Mouse (Mus musculus): Measurements from ENCODE around the gene Rassf3.

Rassf3 gene

DNA sequence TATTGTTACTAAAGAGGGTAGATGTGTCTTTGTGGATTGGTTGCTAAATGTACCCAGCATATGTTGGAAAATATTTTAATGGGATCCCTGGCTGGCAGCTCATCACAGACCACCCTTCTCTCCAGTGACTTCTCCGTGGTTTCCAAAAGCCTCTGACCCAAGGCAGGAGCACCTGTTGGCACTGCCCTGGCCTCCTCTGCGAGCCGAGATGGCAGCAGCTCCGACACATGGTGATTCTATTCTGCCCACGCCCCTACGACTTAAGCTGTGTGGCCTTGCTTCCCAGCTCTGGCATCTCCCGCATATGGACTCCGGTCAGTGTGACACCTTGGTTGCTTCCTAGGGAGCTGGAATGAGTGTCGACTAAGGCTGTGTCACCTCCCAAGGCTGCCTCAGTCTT lies 73.0 kb downstream of the Rassf3 start:
- DNase-seq (ENCODE audit: low spot score in 2 of 2): no peak

DNA sequence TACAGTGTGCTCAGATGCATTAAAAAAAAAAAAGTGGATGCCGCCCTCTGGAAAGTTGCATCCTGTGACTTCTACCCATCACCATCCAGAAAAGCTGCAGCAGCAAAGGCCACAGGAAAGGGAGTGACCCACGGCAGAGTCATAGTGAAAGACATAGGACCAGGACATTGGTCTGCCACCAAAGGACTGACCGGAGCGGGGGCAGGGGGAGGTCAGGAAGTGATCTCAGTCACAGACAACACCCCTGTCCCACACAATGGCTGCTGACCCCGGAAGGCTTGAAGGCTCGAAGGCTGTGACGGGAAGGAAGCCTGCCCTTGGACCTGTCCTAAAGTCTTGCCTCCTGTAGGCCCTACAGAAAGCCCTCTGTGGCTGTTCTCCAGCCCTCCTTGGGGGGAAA lies 75.1 kb downstream of the Rassf3 start:
- no peak for DNase-seq (ENCODE audit: low spot score in 2 of 2)

DNA sequence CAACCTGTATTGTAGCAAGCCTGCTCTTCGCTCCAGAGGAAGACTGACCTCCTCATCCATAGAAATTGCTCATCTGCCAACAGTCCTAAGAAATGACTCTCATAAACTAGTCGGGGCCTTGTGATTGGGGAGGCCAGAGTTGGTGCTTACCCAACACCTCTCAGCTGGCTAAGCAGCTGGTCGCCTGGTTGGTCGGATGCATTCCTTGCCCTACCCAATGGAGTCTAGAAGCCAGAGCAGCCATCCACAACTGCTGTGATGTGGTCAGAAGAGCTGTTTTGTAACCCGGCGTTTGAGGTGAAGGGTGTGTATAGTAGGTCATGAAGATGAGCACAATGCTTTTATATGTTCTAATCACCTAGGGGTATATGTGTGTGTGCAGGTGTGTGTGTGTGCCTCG lies 77.5 kb downstream of the Rassf3 start:
- no peak for DNase-seq (ENCODE audit: low spot score in 2 of 2)

DNA sequence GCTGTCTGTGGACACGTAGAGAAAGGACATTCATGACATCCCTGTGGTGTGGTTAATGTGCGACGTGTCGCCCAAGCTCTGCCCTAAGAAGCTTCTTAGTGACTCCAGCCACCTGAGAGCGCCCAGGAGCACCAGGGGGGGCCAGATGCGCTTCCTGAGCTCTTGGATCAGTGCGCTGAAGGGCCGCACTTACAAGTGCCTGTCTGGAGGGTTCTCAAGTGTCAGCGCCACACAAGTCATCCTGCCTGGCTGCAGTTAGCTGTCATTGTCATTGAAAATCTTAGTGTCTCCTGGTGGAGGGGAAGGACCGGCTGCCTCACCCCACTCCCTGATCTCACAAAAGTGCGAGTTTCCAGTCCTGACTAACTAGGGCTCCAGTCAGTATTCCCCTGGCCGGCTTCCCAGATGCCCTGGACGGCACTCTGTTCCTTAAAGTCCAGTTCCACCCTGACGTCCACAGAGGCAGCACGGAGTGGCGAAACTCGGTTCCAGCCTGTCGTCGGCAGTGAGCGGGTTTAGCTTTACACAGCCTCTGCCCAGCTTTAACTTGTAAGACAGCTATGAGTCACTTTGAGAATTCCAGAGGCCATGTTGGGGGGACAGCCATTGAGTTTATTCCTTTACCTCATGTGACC lies 80.5 kb downstream of the Rassf3 start:
- DNase-seq (ENCODE audit: low spot score in 2 of 2): no peak

DNA sequence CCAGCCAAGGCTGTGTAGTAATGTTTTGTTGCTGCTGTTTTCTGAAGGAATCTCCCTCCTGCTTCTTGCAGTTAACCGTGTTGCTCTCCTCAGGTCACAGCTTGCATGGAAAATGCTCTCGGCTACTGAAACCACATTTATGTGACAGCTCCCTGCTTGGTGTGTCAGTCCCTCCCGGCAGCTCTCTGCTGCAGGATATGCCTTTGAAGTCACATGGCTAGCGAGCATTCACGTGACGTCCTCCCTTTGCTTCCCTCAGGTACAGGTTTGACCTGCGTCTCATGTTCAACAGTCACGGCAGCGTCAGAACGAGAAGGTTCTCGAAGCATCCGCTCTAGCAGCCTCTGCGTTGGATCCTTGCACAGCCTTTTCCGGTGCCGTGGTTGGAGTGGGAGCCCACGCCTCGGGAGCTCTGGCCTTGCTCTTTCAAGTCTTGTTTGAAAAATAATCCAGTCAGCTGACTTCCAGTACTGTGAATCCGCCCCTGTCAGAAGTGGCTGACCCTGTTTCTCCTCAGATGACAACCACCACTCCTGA lies 81.3 kb downstream of the Rassf3 start:
- DNase-seq (ENCODE audit: low spot score in 2 of 2): no peak

DNA sequence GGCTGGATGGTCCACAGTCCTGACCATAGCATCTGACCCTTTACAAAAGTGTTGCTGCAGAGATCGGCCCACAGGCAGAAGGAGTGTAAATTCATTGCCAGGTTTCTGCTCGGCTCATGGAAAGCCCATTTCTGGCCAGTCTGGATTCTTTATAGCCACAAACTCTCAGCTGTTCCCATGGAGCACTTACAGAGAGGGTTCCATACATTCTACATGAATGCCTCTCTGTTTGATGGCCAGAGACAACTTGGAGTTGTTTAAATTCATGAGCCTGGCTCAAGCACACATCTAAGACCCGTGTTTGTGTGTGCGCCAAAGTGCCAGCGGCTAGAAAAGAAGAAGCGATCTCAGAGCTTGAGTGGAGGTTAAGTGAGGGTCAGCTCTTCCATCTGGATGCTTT lies 81.9 kb downstream of the Rassf3 start:
- no peak for DNase-seq (ENCODE audit: low spot score in 2 of 2)

DNA sequence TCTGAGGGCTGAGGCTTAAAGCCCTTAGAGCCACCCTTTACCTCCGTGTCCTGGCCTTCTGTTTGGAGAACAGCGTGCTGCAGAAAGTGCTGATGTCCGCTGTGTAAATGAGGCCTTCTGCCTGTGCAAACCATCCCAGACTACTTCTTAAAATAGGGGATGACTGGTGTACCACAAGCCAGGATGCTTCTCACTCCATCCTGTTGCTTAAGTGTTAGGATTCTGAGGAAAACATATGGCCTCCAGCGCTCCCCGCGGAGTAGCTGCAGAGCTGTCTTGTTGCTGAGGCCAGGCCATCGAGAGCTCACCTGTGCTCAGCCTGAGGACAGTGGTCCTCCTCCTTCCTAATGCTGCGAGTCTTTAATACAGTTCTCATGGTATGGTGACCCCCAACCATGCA lies 84.2 kb downstream of the Rassf3 start:
- DNase-seq (ENCODE audit: low spot score in 2 of 2): no peak

DNA sequence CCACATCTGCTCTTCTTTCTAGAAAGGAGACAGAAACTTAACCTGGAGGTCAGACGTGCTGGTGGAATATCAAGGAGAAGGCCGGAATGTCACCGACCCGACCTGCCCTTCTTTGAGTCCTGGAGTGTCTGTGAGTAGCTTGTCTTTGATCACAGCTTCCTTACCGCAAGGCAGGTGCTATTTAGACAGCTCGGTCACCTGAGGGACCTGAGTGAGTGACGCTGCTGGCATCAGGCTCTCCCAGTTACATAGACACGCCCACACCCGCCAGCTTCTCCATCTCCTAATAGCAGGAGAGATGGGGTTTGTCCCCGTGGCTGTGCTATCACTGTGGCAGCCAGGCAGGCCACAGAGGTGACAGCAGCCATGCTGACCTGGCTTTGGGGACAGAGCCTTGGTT lies 85.5 kb downstream of the Rassf3 start:
- no peak for DNase-seq (ENCODE audit: low spot score in 2 of 2)

DNA sequence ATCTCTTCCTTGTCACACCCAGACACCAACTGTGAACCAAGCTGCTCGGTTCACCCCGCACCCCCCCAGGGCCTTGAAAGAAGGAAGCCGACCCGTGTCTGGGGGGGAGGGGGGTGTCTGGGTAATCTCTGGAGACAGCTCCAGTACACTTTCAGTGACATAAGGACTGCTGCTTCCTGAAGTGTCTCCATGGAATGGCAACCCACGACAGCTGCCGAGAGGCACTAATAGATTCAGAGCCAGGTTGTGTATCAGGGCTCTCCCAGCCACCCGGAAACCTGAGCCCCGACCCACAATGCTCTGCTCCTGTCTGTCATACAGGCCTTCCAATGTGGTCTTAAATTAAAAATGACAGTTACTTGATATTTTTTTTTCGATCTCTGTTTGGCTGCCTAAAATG lies 89.8 kb downstream of the Rassf3 start:
- no peak for DNase-seq (ENCODE audit: low spot score in 2 of 2)

DNA sequence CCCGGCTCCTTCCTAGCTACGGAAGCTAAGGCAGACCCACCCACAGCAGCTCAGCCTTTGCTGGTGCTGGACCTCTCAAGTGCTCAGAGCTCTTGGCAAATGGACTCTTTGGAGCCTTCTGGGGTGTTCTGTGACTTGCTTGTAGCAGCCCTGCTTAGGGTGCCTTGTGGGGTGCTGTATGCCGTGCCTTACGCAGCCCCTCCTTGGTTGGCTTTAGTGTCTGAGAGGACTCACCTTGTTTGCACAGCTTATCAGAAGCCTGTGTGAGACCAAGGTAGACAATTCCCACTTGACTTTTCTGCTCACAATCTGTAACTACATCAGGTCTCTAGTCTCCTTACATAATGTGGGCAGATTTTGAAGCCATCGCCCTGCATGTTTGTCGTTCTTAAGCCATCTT lies 90.5 kb downstream of the Rassf3 start:
- DNase-seq (ENCODE audit: low spot score in 2 of 2): no peak

DNA sequence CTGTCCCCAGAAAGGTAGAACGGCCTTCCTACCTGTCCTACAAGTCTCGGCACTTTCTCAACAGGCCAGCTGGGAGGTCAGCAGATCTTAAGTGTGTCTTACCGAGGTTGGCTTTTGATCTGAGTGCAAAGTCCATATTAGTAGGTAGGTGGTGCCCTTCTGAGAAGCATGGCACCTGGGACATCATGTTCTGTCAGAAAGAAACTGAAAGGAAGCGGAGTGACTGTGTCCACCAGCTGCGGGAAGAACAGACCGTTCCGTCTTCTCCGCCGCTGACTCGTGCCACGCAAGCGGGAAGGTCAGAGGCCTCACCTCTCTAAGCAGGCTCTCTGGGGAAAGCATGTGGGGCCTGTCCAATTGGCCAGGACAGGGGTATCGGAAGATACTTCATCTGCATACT lies 91.4 kb downstream of the Rassf3 start:
- DNase-seq (ENCODE audit: low spot score in 2 of 2): no peak

DNA sequence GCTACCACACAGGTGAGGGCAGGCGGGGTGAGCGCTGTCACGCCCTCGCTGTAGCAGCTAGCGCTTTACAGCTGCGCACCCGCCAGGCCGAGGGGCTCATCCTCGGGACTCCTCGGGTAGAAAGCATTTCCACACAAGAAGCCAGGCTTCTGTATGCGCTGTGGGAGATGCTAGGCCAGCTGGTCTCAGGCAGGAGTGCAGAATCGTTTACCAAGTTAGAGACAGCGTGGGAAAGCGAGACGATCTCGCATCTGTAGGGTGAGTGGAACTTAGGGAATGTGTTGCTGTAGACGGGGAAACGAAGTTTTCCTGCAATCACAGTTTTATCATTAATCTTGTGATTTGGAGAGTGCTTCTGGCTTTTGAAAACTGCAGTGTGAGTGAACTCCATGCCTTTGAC lies 94.9 kb downstream of the Rassf3 start:
- DNase-seq (ENCODE audit: low spot score in 2 of 2): no peak

DNA sequence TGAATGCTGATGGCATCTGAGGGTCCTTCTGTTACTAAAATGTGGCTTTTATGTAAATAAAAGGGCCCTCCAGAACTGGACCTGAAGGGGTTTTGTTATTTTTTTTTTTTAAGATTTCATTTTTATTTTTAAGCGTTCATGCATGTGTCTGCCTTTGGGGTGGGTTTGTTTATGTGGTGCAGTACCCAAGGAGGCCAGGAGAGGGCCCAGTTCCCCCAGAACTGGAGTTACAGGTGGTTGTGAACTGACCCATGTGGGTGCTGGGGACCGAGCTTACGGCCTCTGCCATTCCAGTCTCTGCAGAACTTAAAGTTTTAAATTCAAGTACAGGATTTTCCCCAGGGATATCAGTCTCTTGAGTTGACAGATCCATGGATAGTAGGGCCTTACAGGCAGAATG lies 96.8 kb downstream of the Rassf3 start:
- no peak for DNase-seq (ENCODE audit: low spot score in 2 of 2)

DNA sequence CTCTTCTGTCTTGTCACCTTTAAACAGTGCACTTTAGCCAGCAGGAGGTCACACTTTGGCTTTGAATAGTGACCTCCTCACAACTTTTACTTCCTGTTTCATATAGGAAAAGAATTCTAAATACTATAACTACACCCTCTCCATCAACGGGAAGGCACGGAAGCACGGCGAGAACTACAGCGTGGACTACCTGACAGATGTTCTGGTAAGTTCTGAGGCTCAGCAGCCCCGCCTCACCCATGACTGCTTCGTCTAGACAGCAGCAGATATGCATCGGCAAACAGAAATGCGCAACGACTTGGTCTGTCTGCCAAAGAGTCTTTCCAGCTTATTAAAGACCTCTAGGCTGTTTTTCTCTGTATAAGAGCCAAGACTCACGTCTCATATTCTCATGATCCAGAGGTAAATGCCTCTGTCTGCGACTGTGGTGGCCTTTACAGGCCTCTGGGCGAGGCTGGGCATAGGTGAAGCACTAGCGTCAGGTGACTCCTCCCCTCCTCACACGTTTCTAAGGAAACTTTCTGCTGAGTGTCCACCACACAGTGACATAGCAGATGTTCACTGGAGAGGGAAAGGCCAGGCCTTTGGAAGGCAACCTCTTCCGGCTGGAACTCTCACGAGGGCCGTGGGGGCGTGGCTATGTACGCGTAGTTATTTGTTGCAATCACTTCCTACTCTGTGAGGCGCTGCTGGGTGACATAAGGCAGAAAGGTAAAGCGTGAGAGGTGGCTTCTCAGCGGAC lies 99.4 kb downstream of the Rassf3 start:
- no peak for DNase-seq (ENCODE audit: low spot score in 2 of 2)

DNA sequence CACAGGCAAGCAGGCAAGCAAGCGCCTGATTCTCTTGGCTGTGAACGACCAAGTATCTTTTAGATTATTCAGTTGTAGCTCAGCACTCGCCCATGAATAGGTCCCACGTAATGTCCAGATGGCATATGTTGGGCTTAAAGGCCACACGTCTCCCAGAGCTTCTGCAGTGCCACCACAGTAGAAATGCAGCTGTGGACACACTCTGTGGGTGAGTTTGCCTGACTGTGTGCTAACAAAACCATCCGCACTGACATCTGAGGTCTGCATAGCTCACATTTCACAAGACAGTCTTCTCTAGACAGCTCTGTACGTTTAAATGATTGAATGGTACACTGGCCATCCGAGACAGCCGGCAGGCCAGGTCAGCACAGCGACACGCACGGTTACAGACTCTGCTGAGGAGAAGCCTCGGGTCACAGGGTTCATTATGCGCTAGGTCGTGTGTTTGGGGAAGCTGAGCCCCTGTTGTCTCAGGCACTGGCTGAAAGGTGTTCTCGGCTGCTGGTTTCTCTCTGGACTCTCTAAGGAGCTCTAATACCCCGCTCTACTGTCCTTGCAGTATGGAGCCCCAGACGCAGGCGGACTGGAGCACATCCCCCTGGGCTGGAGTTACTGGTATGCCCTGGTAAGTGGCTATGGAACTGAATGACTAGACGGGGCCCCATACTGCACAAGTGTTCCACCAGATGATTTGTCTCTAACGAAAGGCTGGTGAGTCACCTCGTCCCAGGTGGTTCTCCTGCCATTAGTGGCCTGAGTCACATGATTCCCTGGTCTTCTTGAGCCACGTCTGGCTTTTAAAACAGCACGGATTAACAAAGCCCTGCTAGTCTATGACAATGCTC lies 100.3 kb downstream of the Rassf3 start:
- no peak for DNase-seq (ENCODE audit: low spot score in 2 of 2)

DNA sequence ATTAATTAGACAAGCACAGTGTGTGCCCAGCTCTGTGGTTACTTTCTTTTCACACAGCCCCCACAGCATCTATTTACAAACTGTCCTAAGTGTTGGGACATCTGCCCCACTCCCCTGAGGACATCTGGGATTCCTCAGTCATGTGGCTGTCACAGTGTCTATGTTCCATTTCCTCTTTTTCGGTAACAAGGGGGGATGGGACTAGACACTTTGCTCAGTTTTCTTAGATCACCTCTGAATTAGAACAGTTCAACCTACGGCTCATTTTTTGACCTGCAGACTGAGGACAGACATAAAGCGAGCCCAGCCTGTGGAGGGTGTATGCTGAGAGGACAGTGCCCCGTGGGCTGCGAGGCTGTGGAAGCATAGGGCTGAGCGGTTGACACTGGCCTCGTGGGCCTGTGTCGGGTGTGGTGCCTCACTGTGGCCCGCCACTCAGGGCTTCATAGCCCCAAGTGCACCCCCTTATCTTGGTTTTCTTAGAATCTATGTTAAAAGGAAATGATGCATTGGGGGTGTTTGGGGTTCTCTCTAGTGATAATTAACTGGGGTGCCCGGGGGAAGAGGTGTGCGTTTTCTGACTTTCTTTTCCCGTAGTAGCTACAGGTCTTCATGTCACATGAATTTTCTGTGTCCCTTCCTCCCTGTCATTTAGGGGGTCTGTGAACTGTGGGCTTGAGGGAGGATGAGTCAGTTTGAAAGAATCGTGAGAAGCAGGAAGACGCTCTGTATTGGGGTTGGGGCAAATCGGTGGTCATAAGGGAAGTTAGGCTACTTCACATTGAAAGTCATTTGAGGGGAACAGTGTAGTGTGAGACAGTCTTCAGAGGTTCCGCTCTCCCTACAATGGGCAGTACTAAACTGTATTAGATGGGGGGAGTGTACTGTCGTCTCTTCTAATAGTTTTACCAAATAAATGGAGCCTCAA lies 101.2 kb downstream of the Rassf3 start:
- no peak for DNase-seq (ENCODE audit: low spot score in 2 of 2)

DNA sequence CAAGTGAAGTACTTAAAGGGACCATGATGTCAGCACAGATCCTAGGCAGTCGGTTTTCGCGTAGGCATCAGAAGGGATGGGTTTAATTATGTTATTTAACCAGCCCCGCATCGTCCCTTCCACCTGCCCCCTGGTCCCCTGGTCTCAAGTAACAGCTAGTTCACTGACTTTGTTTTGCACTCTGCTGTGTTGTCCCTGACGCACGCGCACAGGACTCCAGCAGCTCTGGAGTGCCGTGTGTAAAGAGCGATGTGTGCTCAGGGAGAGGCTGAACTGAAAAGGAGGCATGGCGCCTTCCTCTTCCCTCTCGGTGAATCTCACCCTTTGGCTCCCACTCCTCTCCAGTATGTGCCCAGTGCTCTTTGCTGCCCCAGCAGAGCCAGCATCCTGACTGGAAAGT lies 102.1 kb downstream of the Rassf3 start:
- DNase-seq (ENCODE audit: low spot score in 2 of 2): no peak

DNA sequence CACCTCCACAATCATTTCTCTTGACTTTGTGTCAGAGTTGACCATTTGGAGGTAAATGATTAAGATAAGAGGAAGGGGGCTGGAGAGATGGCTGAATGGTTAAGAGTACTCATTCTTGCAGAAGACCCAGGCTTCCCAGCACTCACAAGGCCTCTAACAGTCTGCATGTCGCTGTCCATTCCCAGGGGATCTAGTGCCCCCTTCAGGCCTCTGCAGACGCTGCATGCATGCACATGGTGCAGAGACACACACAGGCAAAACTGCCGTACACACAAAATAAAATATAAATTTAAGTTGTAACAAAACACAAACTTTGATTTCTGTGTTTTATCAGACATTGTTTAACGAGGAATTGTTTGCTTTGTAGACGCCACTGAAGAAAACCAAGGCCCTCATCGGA lies 105.4 kb downstream of the Rassf3 start:
- DNase-seq (ENCODE audit: low spot score in 2 of 2): no peak

DNA sequence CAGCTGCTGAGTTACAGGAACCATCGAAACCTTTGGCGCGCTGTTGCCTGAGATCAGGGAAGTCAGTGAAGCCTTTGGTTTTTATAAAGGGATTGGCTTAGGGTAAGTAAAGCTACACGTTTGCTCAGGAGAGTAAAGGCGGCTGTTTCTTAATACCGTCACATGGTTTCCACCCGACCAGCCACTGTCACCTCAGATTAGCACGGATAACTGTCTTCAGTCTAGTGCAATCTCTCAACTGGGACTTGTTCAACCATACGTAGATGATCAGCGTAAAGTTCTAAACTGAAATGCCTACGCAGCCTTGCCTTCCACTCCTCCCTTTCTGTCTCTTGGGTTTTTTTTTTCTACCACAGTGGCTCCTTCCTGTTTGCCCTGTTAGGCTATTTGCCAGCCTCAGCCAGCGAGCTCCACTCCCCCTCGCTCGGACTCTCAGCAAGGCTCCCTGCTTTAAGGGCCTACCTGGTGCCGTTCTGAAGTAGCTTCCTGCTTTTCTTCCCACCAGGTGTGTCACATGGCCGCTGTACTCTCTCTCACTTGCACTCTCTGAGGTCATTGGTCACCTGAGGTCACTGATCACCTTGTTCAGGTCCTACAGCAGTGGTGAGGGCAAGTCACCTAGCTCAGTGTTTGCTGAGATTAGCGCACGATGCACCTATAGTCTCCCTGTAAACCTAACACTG lies 107.2 kb downstream of the Rassf3 start:
- no peak for DNase-seq (ENCODE audit: low spot score in 2 of 2)

DNA sequence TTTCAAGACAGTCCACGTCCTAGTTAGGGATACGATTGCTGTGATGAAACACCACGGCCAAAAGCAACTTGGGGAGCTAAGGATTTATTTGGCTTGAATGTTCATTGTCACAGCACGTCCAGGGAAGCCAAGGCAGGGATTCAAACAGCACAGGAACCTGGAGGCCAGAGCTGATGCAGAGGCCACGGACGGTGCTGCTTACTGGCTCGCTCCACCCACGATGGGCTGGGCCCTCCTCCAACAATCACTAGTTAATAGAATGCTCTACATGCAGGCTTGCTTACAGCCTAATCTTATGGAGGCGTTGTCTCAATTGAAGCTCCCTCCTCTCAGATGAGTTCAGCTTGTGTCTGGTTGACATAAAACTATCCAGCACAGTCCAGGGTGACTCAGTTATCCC lies 108.4 kb downstream of the Rassf3 start:
- no peak for DNase-seq (ENCODE audit: low spot score in 2 of 2)

DNA sequence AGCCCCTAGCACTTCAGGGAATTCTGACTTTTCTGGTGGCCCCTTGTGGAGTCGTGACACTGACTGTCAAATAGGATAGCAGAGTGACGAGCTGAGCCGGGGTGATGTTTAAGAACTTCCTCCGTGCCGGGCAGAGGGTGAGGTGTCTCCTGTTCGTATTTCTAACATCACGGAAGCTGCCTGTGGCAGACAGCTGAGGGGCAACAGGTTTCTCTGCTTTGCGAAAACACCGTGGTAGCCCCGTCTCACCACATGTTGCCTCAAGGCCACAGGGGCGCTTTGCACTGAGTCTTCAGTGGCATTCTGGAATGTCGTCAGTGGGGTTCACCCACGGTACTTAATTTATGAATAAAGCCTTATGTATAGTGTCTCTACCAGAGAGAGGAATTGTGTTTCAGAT lies 108.9 kb downstream of the Rassf3 start:
- no peak for DNase-seq (ENCODE audit: low spot score in 2 of 2)

All from frontal cortex, postnatal 14 days (tissue).